Mouse (Mus musculus) heart, adult 18-20 months (tissue): ENCODE data around the gene Xirp2. TPM values are rescaled to one million over a fixed set of nuclear protein-coding genes. Genes with fewer than 3 reads are reported as not detected.
A peak's percentile ranks its signal among the peaks of the same experiment; 100 is the strongest.
"Not testable (repeated sequence)": the region's sequence is repeated elsewhere in the genome, so short reads cannot be mapped to it uniquely, and the experiment has no call there.

Source experiments
- DNase-seq, 2 experiments: peaks; one replicate each; pipeline ENCODE4 v3.0.0; 2021 to 2022; ENCODE audit warnings: mixed read lengths in 1 of 2
- long read RNA-seq, 2 experiments: library from polyadenylated mRNA; stranded (forward); transcript quantifications; one replicate each; pipeline ENCODE4 v2.0.0; 2021
- total RNA-seq, 2 experiments: library from RNA; stranded (reverse); gene quantifications; 2 replicates each; pipeline ENCODE4 v1.2.3; 2021

Gene Xirp2
- 100 to 1,000 TPM; 312 to 316 TPM for total RNA-seq
- long read RNA-seq, experiment 1, partial matches to known transcripts = 175 of 177 reads
- long read RNA-seq, experiment 1, other reads (novel, unspliced or antisense) = 2 of 177 reads
- long read RNA-seq, experiment 2, partial matches to known transcripts = 73 of 76 reads
- long read RNA-seq, experiment 2, other reads (novel, unspliced or antisense) = 3 of 76 reads

DNA sequence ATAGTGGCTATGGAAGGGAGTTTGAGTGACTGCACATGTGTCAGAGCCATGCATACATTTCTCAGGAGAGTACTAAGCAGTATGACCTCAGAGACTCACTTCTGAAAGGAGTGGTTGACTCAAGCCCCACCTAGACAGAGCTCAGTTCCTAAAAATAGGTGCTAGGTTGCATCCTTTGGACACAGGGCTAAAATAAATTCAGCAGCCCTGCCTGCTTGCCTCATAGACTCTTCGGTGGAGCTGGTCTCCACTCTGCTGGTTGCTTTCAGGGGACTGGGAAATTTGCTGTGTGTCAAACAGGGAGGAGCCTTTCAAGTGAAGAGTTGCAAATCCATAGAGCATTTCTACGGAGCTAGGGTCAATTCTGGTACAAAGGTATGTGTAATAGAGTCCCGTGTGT lies at the start of gene Xirp2:
Xirp2 (plus strand) TSS at position 223 of the 400 bp plus-strand sequence.
- DNase-seq = peak; percentile 71 to 75

DNA sequence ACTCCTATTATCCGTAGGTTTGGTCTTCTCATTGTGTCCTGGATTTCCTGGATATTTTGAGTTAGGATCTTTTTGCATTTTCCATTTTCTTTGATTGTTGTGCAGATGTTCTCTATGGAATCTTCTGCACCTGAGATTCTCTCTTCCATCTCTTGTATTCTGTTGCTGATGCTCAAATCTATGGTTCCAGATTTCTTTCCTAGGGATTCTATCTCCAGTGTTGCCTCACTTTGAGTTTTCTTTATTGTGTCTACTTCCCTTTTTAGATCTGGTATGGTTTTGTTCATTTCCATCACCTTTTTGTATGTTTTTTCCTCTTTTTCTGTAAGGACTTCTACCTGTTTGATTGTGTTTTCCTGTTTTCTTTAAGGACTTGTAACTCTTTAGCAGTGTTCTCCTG lies 32.4 kb upstream of the Xirp2 start, which contains the start of gene Gm21830:
Gm21830 (plus strand) TSS at position 301 of the 400 bp plus-strand sequence.
- DNase-seq = not testable (repeated sequence)

DNA sequence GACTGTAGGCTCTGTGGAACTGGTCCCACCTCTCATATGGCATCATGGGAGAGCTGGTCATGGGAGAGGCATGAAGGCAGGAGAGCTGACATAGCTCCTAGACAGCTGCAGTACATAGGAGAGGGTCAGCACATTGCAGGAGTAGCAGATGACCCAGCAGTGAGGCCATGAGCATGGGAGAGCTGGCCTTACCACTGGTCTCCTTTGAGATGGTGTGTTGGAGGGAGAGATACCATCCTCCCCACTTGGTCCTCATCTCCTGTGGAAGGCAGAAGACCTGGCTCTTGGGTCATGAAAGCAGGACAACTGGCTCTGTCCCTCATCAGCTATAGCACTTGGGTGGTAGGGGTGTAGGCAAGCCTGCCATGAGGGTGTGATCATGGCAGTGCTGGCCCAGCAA lies 24.9 kb upstream of the Xirp2 start:
- no peak for DNase-seq

DNA sequence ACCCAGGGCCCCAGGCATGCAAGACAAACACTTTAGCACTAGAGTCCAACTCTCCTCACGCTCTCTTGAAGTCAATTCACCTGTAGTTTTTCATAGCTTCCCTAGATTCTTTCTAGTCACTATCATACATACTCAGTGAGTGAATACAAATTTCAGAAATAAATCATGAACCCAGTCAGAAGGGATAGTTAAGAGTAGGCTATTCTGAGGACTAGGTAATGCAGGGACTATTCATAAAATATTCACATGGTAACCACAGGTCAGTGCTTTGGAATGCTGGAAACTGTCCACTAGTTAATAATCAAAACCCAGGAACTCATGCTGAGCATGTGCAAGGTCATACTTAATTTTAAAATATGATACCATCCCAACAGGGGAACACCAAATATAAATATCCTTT lies 23.0 kb upstream of the Xirp2 start:
- no peak for DNase-seq

DNA sequence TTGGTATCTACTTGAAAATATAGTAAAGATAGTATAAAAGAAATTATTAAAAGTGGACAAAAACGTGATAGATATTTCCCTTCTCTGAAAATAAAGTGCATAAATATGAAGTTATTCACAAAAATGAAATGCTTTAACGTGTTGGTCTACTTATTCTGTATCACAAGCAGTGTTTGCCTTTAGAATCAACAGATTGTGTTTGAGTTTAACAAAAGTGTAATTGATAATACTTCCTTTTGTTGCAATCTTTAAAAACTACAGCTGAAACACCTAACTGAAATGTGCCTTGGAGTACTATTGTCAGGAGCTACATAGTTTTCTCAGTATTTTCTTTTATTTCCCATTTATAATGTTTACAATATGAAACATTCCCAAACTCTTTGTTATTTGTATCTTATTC lies 12.7 kb upstream of the Xirp2 start, which contains the start of gene Gm26727:
Gm26727 (minus strand) TSS at position 101 of the 400 bp plus-strand sequence.
- no peak for DNase-seq

DNA sequence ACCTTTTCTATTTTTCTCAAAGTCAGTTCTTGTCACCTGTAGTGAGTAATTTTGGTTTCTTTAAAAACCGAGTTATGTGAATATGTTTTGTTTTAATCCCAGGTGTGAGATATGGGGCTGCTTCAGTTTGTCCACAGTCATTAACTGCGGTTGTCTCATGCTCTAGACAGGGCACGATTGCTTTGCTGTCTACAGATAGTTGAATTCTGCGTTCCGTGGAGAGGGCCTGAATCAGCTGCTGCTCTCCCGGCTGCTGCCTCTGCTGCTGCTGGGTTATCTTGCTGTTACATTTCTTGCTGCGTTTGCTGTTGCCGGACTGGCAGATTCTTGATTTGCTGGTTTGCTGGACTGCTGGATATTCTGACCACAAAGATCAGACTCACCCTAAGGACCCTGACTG lies 7.5 kb upstream of the Xirp2 start:
- DNase-seq = no peak

DNA sequence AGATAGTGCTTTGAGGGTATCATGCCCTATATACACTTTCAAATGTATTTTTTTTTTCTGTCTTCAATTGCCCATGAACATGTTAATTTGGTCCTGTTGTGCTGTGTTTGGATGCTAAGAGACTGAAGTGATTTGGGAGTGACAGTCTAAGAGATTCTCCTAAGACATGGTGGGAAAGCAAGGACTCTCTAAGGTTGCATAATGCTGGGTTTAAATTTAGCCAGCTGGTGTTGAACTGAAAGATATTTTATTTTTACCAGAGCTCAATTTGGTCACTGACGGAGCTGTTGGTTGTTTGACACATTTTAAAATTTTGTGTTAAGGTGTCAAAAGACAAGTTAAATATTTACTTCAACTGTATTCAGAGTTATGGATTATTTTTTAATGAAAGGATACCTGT lies 970 bp downstream of the Xirp2 start:
- DNase-seq = peak in 1 of 2 experiments; percentile 21

DNA sequence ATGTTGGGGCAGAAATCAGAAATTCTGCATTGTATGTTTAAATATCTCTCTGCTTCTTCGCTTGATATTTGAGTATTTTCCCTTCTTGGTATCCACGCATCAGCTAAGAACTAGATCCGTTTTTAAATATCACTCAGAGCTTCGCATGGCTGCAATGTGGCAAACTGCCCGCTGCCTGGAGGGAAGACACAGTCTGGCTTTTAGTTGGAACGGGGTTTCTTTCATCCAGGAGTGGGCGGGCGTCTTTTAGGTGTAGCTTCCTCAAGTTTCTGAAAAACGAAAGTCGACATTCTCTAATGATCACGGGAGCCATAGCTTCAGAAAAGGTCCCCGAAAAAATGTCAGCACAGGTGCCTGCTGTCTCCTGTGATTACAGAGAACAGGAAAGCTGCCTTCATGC lies 1.4 kb downstream of the Xirp2 start:
- peak; percentile 15 to 63 for DNase-seq

DNA sequence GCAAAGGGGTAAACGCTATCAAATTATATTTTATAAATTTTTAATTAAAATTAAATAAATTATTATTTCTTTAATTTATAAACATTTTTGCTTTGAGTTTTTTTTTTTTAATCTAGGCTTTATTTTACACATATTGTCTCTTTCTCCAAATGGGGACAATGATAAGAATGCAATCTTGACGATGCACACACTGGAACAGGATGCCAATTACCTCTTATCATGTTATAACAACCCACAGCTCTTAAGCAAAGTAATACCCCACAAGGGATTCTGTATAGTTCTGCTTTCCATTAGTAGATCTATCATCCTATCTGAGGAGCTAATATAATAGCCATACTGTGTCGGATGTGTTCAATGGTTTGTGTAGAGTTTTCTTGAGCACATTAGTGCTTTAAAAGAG lies 15.1 kb downstream of the Xirp2 start:
- no peak for DNase-seq

DNA sequence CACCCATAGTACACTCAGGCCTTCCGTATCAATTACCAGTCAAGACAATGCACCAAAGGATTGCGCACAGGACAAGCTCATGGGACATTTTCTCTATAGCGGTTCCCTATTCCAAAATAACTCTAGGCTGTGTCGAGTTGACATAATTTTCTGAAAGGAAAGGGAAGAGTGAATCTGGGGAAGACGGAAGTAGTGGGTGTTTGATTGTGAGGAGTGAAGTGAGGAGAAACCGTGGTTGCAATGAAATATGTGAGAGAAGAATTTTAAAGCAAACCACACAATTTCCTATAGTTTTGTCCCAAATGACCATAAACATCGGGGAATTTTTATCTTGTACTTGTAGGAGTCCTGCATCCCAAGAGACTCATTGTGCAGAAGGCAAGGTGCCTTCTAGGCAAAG lies 21.2 kb downstream of the Xirp2 start:
- no peak for DNase-seq

DNA sequence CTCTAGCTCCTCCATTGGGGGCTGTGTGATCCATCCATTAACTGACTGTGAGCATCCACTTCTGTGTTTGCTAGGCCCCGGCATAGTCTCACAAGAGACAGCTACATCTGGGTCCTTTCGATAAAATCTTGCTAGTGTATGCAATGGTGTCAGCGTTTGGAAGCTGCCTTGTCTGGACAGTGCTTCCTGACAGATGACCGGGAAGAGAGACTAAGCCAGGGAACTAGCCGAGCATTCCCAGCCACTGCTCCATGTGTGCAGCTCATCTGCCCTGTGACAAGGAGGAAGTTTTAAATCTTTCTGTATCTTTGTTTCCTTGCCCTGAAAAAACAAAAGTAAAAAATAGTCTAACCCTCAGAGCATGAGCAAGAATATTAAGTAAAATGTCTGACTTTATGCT lies 24.2 kb downstream of the Xirp2 start:
- DNase-seq = not testable (repeated sequence)

DNA sequence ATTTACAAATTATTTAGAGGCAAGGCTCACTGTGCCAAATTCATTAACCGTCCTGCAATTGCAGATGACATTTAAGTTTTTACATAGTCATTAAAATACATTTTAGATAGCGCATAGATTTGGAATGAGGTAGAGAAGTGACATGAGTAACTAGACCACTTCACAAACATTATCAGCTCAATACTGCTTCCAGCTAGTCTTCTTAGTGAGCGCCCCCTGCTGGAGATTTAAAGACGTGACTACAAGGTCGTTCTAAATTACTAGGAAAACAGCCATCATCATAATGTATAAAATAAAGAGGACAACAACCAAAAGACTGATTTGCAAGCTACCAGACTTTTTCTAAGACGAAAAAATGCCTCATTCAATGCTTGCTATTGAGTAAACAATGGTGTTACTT lies 32.0 kb downstream of the Xirp2 start:
- peak; percentile 12 to 72 for DNase-seq

DNA sequence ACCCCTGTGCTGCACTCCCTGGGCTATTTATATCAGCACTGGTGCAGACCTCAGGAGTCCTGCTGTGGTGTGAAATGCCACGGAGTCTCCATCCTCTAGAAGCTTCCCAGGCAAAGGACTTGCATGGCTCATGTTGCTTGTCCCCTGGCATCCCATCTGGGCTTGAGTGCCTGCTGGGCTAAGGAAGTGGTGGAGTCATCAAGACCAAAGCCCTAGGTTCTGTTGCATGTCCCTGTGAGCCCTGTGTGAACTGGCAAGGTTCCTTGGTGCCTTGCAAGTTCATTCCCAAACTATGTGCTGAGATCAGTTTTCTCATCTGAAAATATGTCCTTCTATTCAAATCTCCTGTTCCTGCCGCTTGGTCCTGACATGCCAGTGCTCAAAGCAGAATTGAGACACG lies 35.2 kb downstream of the Xirp2 start:
- DNase-seq = peak; percentile 23 to 33

DNA sequence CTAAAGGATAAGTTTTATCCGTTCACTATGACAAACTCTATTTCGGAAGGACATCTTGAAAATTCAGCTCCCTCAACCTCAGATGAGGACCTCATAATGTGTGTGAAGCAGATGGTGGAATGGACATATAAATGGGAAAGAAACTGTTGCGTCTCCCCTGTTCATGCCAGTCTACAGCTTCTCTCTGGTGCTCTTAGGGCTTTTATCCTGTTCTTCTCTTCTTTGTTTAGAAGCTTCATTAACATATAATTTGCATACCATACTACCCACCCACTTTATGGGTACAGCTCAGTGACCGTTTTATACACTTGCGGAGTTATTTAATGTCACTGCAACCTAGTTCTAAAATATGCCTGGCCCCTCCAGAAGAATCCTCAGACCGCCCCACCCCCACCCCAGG lies 40.9 kb downstream of the Xirp2 start:
- DNase-seq = no peak

DNA sequence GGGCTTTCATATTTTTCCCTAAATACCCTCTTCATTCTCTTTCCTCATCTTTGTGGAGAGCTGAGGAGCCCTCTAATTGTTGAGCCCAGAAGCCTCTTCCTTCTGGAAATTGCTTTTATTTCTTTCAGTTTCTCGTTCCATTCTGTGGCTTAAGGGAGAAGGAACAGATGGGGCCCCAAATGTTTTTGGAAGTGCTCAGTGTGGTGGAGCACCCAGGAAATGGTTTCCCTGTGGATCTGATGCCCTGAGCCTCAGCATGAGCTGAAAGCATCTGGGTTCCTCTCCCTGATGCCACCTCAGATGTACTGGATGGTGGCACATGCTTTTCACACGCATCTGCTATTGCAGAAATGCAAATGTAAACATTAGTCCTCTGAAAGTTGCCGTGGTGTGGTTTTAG lies 41.4 kb downstream of the Xirp2 start:
- DNase-seq = no peak

DNA sequence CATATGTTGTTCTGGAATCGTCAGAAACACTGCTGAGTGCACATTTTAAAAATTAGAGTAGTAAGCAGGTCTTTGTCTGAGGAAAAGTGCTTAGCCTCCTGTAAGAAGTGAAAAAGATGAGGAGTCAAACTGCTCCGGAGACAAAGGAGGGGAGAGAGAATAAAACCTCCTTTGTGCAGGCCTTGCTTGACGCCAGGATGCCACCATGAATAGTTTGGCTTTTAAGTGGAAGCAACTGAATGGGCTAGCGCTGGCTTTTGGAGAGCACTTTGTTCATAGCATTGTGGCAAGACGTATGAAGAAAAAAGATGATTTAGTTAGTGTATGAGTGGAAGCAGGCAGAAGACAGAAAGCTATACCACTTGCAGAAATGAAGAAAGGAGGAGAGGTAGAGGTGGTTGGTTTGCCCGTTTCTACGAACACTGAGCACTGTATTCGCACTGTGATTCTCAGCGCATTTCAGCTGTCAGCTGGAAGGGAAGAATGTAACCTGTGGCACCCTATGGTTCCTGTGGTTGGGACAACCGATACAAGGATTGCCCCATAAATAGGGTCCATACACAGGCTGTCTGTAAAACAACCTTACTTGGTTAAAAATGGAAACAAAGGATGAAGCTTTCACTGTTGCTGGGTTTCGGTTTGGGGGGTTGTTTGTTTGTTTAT lies 42.8 kb downstream of the Xirp2 start:
- DNase-seq = no peak

DNA sequence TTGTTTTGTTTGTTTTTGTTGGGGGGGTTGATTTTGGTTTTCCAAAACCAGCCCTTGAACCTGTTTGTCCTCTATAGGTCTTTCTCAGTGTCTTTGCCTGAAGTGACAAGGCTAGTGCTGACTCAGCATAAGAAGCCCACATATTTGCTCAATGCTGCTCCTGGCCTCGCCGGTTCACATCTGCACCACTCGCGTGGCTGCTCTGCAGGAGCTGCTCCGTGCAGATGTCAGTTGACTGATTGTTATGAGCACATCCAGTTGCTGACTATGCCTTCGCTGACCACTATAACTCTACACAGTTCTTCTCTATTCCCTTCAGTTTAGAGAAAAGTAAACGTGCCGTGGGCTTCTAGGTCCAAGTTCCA lies 43.3 kb downstream of the Xirp2 start:
- no peak for DNase-seq

DNA sequence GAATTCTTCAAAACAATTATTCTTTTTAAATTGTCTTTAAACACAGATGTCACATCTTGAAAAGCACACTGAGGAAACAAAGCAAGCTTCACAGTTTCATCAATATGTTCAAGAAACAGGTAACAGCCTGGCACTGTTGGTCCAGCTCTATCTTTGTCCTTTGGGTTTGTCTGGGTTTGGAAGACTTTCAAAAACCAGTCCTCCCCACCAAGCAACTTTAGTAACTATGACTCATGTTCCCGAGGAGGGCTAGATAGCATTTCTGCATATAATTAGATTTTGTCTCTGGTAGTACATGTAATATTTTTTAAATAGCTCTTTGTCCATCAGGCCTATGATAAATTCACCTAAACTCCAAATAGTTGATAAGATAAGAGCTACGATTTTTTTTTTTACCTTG lies 59.7 kb downstream of the Xirp2 start:
- DNase-seq = peak; percentile 22 to 56

DNA sequence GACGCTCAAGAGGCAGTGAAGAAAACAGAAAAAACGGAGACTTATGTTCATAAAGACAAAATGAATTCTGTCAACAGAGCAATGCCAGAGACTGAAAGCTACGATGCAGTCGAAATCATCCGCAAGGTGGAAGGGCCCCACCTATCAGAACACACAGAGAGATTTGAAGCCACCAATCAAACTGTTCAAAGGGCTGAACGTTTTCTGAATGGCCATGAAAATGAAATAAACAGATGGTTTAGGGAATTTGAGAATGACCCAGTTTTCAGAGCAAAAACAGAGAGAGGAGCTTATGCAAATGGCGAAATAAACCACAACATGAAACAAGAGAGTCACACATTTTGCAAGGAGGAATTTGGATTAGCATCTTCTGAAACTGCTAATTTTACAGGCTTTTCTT lies 70.6 kb downstream of the Xirp2 start:
- no peak for DNase-seq

DNA sequence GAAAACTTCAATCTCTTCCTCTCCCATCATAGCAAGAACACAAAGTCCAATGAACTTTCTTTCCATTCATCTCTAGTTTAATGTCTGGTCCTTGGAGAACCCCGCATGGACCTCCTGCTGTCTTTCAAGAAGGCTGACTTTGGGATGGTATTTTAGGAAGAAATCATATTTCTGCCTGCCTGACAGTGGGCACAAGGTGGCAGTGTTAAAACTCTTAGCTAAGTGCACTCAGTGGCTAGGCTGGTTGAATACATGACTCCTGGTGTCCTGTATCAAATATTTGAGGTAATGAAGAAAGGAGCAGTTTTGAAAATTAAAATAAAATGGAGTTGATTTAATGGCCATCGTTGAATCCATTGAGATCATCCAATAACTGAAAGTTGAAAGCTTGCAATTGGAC lies 89.5 kb downstream of the Xirp2 start:
- DNase-seq = no peak

DNA sequence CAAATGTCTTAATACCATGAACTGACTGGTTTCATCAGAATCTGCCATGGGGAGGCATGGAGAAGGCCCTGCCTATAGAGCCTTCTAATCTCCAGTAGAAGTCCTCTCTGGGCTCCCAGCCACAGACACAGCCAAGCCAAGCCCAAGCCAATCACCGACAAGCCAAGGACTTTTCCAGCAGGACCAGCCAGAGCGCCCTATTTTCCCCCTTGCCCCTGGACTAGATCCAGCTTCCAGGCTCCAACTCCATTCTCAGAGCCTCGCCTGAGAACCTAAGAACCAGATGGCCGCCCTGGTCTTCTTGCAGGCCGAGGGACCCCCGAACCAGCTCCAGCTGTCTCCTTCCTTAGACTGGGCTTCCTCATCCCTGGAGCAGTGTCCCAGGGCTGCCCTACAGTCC lies 93.6 kb downstream of the Xirp2 start:
- DNase-seq = no peak

DNA sequence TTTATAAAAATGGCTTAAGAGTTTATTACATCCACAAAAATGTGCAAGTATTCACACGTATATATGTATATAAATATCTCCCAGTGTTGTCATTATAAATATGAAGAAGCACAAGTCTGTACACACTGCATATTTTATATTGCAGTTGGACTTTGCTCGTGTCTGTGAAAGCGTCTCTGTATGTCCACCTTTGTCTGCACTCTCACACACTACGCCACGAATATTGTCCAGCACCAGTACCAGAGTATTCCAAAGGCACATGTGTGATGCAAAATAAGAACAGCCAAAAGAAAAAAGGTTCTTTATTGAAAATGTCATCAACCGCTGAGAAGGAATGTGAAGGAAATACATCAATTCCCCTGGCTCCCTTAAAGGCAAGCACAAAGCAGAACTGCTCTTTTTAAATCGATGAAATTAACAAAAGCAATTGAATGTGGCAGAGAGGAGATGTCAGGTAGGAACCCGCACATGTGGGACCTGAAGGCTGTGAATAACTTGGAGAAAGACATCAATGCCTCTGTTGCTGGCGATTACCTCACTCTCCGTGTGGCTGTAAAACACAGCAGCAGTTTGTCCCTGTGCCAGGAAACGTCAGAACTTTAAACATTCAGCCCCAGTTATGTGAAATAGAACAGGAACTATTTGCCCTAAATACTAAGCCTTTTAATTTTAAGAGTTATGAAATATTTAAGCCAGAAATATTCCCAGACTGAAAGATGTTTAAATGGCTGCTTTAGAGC lies 96.3 kb downstream of the Xirp2 start:
- no peak for DNase-seq

DNA sequence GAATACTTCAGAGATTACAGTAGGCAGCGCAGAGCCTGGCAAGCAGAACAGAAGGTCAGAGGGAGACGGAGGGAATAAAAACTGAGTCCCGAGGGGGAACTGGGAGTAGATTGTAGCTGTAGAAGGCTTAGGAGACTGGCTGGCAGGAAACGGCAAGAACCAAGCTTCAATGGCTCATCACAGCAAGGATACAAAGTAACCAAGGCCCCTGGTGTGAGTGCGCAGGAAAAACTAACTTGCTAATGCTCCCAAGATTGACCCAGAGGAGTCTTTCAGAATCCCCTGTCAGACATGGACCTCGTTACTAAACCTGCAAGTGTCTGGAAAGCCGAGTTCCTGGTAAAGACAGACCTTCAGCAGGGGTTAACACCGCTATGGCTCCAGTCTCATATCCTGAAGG lies 98.6 kb downstream of the Xirp2 start:
- no peak for DNase-seq
